Mouse (Mus musculus) thymus, adult 2 months (tissue): ENCODE measurements around the gene Gm20696. TPM values are rescaled to one million over a fixed set of nuclear protein-coding genes. Genes with fewer than 3 reads are reported as not detected.

Experiments
- DNase-seq: peaks from one replicate; pipeline ENCODE4 v3.0.0; 2021
- H3K27ac ChIP-seq: fragments of 200-500 bp; 2 replicates; pipeline ENCODE4 v1.5.1; 2012; ENCODE audit warnings: low read length, control low read depth; ENCODE audit not compliant: control insufficient read depth, insufficient read depth
- H3K27me3 ChIP-seq: fragments of 200-500 bp; 2 replicates; pipeline ENCODE4 v1.6.1; 2012; ENCODE audit warnings: mild to moderate bottlenecking, low read length, moderate library complexity, mixed read lengths; ENCODE audit not compliant: control insufficient read depth, insufficient read depth
- H3K36me3 ChIP-seq: fragments of 200-500 bp; 2 replicates; pipeline ENCODE4 v1.6.1; 2012; ENCODE audit warnings: mild to moderate bottlenecking, low read length, moderate library complexity; ENCODE audit not compliant: control insufficient read depth, insufficient read depth
- H3K4me1 ChIP-seq: fragments of 200-500 bp; replicated peaks from 2 replicates; pipeline ENCODE4 v1.6.1; 2012; ENCODE audit warnings: low read length; ENCODE audit not compliant: control insufficient read depth, insufficient read depth
- H3K4me3 ChIP-seq: fragments of 200-500 bp; 2 replicates; pipeline ENCODE4 v1.5.1; 2012; ENCODE audit warnings: mild to moderate bottlenecking, low read length, control low read depth, moderate library complexity; ENCODE audit not compliant: control insufficient read depth, insufficient read depth
- CTCF ChIP-seq: fragments of 200-500 bp; IDR thresholded peaks from 2 replicates; pipeline ENCODE4 v1.5.1; 2012; ENCODE audit warnings: mild to moderate bottlenecking, control low read depth, low read length, moderate library complexity, borderline replicate concordance; ENCODE audit not compliant: control insufficient read depth, poor library complexity, insufficient read depth; ENCODE audit errors: extremely low read depth
- POLR2A ChIP-seq: fragments of 200-500 bp; IDR thresholded peaks from 2 replicates; pipeline ENCODE4 v1.6.1; 2012; ENCODE audit warnings: mild to moderate bottlenecking, low read length, control low read depth, moderate library complexity; ENCODE audit not compliant: control insufficient read depth, poor library complexity, insufficient read depth; ENCODE audit errors: extremely low read depth
- WGBS: fragments of 180-500 bp; shearing (Covaris S2); methylation state at CpG from one replicate; pipeline ENCODE4 v1.1.7; 2018; 5-methylcytosine and 5-hydroxymethylcytosine counted together
- polyA plus RNA-seq: library from polyadenylated mRNA; depleted of rRNA; stranded (reverse); fragments of >200 nt; gene quantifications from 2 replicates; pipeline ENCODE4 v1.2.3, GENCODE M21; 2012

Gene Gm20696
- polyA plus RNA-seq, 1 experiment, result 3.3 TPM

GRCm38 (mm10) chr6:99614566-99615271 is 51.9 kb downstream of the Gm20696 start:
- Histone ChIP-seq H3K4me1 (peaks cover 10% of the 10 kb centered on the region), H3K4me3 (no peak overlapping the region), H3K36me3 (no peaks in the 10 kb centered on the region), H3K27me3 (no peaks in the 10 kb centered on the region), H3K27ac (no peak overlapping the region)
- no peak for DNase-seq
- TF ChIP-seq POLR2A, result no peak
- no peak for TF ChIP-seq CTCF
- 93% methylated on average over 17 of the region's 17 CpGs for WGBS

GRCm38 (mm10) chr6:99611866-99612265 is 54.7 kb downstream of the Gm20696 start:
- no peaks in the 10 kb centered on the region for H3K36me3 ChIP-seq
- no peaks in the 10 kb centered on the region for H3K27me3 ChIP-seq
- H3K27ac ChIP-seq, result no peak overlapping the region
- DNase-seq, result peak; percentile 24
- no peak for TF ChIP-seq POLR2A
- peak; percentile 42; the same call in 1 of the 2 replicates for TF ChIP-seq CTCF
- H3K4me3 ChIP-seq, result no peak overlapping the region
- H3K4me1 ChIP-seq, result peaks cover 9% of the 10 kb centered on the region
- WGBS, result 72% methylated on average over 6 of the region's 6 CpGs

GRCm38 (mm10) chr6:99610454-99611427 is 55.9 kb downstream of the Gm20696 start:
- 23% methylated on average over 14 of the region's 14 CpGs for WGBS
- no peaks in the 10 kb centered on the region for H3K36me3 ChIP-seq
- H3K27me3 ChIP-seq, result no peaks in the 10 kb centered on the region
- no peak for TF ChIP-seq CTCF
- H3K27ac ChIP-seq, result 0 out of 2 replicates have a peak overlapping the region, but pooled peaks have one; percentile 2
- H3K4me3 ChIP-seq, result no peak overlapping the region
- peak; percentile 45 for DNase-seq
- peaks cover 9% of the 10 kb centered on the region for H3K4me1 ChIP-seq

- no peak overlapping the region for H3K27ac ChIP-seq
- no peak for TF ChIP-seq POLR2A
- no peak for TF ChIP-seq CTCF
- WGBS, result 92% methylated on average over 7 of the region's 7 CpGs
Measured at GRCm38 (mm10) chr6:99606079-99606478, 60.5 kb downstream of the Gm20696 start.

GRCm38 (mm10) chr6:99604758-99605157 is 61.8 kb downstream of the Gm20696 start:
- peaks cover 7% of the 10 kb centered on the region; the same call in 1 of the 2 replicates for H3K4me1 ChIP-seq
- no peak for DNase-seq
- no peaks in the 10 kb centered on the region for H3K36me3 ChIP-seq
- TF ChIP-seq CTCF (no peak), POLR2A (no peak)
- 91% methylated on average over 2 of the region's 2 CpGs for WGBS
- H3K4me3 ChIP-seq, result no peak overlapping the region
- H3K27ac ChIP-seq, result no peak overlapping the region
- H3K27me3 ChIP-seq, result no peaks in the 10 kb centered on the region

More at GRCm38 (mm10) chr6:99606079-99606478, 60.5 kb downstream of the Gm20696 start:
- peaks cover 10% of the 10 kb centered on the region for H3K4me1 ChIP-seq
- H3K36me3 ChIP-seq, result no peaks in the 10 kb centered on the region
- H3K27me3 ChIP-seq, result no peaks in the 10 kb centered on the region
- DNase-seq, result no peak
- no peak overlapping the region for H3K4me3 ChIP-seq

GRCm38 (mm10) chr6:99602434-99602833 is 64.2 kb downstream of the Gm20696 start:
- no peak for DNase-seq
- H3K4me1 ChIP-seq, result peaks cover 5% of the 10 kb centered on the region; the same call in 1 of the 2 replicates

More at GRCm38 (mm10) chr6:99602434-99602833, 64.2 kb downstream of the Gm20696 start:
- H3K4me3 ChIP-seq, result no peak overlapping the region
- H3K36me3 ChIP-seq, result no peaks in the 10 kb centered on the region
- no peaks in the 10 kb centered on the region for H3K27me3 ChIP-seq
- no peak overlapping the region for H3K27ac ChIP-seq
- WGBS, result 85% methylated on average over 7 of the region's 7 CpGs
- no peak for TF ChIP-seq POLR2A
- TF ChIP-seq CTCF, result no peak
